Mouse (Mus musculus): ENCODE measurements around the gene Grm7. TPM values are rescaled to one million over a fixed set of nuclear protein-coding genes. Genes with fewer than 3 reads are reported as not detected.

Grm7 gene
- total RNA-seq (2021) = under 1 TPM in 1 of 2 experiments, not detected in 1; 0.10 TPM
- long read RNA-seq, experiment 1 = 0 reads
- long read RNA-seq, experiment 2 = 0 reads

GRCm38 (mm10) chr6:110645411-110646361 lies at the start of gene Grm7:
Gene Grm7, plus strand, starts transcription at chr6:110645581.
- intact Hi-C loops (cut with DNase I) = no loop called here
- peak in 1 of 2 experiments; percentile 3 for DNase-seq

- intact Hi-C loops (cut with DNase I) = no loop called here
Measured at GRCm38 (mm10) chr6:110645041-110645410, 355 bp upstream of the Grm7 start.

GRCm38 (mm10) chr6:110646901-110647300 lies 1.5 kb downstream of the Grm7 start:
- intact Hi-C loops (cut with DNase I) = no loop called here
- DNase-seq = no peak

More at GRCm38 (mm10) chr6:110645041-110645410, 355 bp upstream of the Grm7 start:
- no peak for DNase-seq

GRCm38 (mm10) chr6:110649227-110649626 lies 3.8 kb downstream of the Grm7 start:
- DNase-seq = no peak
- intact Hi-C loops (cut with DNase I) = no loop called here

GRCm38 (mm10) chr6:110653361-110654001 lies 8.1 kb downstream of the Grm7 start:
- intact Hi-C loops (cut with DNase I) = loop anchor here (10.0 kb wide), 1 partner anchor 1399 kb away; no protein-coding TSS in a partner anchor
- no peak for DNase-seq

GRCm38 (mm10) chr6:110664436-110664835 lies 19.1 kb downstream of the Grm7 start:
- intact Hi-C loops (cut with DNase I) = no loop called here
- DNase-seq = no peak

GRCm38 (mm10) chr6:110668447-110668846 lies 23.1 kb downstream of the Grm7 start:
- no peak for DNase-seq
- intact Hi-C loops (cut with DNase I) = no loop called here

GRCm38 (mm10) chr6:110690954-110691353 lies 45.6 kb downstream of the Grm7 start:
- intact Hi-C loops (cut with DNase I) = no loop called here
- DNase-seq = no peak

GRCm38 (mm10) chr6:110709763-110710162 lies 64.4 kb downstream of the Grm7 start:
- DNase-seq = no peak
- intact Hi-C loops (cut with DNase I) = no loop called here

- intact Hi-C loops (cut with DNase I) = no loop called here
- no peak for DNase-seq
Measured at GRCm38 (mm10) chr6:110714943-110715342, 69.6 kb downstream of the Grm7 start.

- intact Hi-C loops (cut with DNase I) = no loop called here
- DNase-seq = no peak
Measured at GRCm38 (mm10) chr6:110723371-110723770, 78.0 kb downstream of the Grm7 start.

GRCm38 (mm10) chr6:110733914-110734313 lies 88.5 kb downstream of the Grm7 start:
- DNase-seq = no peak
- intact Hi-C loops (cut with DNase I) = no loop called here

- DNase-seq = no peak
- intact Hi-C loops (cut with DNase I) = no loop called here
Measured at GRCm38 (mm10) chr6:110743981-110744670, 98.7 kb downstream of the Grm7 start.

GRCm38 (mm10) chr6:110755921-110756320 lies 110.5 kb downstream of the Grm7 start:
- no peak for DNase-seq
- intact Hi-C loops (cut with DNase I) = no loop called here

- intact Hi-C loops (cut with DNase I) = no loop called here
- DNase-seq = no peak
Measured at GRCm38 (mm10) chr6:110769588-110769987, 124.2 kb downstream of the Grm7 start.

- intact Hi-C loops (cut with DNase I) = no loop called here
- DNase-seq = no peak
Measured at GRCm38 (mm10) chr6:110772652-110773051, 127.3 kb downstream of the Grm7 start.

GRCm38 (mm10) chr6:110776046-110776445 lies 130.7 kb downstream of the Grm7 start:
- DNase-seq = no peak
- intact Hi-C loops (cut with DNase I) = no loop called here

GRCm38 (mm10) chr6:110785497-110785928 lies 140.1 kb downstream of the Grm7 start:
- no peak for DNase-seq
- intact Hi-C loops (cut with DNase I) = no loop called here

GRCm38 (mm10) chr6:110792696-110793095 lies 147.3 kb downstream of the Grm7 start:
- intact Hi-C loops (cut with DNase I) = no loop called here
- no peak for DNase-seq

- intact Hi-C loops (cut with DNase I) = no loop called here
- no peak for DNase-seq
Measured at GRCm38 (mm10) chr6:110807481-110807880, 162.1 kb downstream of the Grm7 start.

- intact Hi-C loops (cut with DNase I) = no loop called here
- DNase-seq = no peak
Measured at GRCm38 (mm10) chr6:110812214-110812613, 166.8 kb downstream of the Grm7 start.

Data from heart, postnatal 14 days (tissue).